Mouse (Mus musculus): ENCODE data around the gene Rab23. TPM values are rescaled to one million over a fixed set of nuclear protein-coding genes. Genes with fewer than 3 reads are reported as not detected.

The Rab23 gene
- polyA plus RNA-seq, 1 experiment from 2014 or later, result 27.3 TPM

GRCm38 (mm10) chr1:33776175-33776611, 56.5 kb downstream of the Rab23 start:
- WGBS, result 91% methylated on average over 14 of the region's 14 CpGs
- peaks cover 56% of the 10 kb centered on the region for H3K36me3 ChIP-seq
- ATAC-seq, result no peak
- no peak overlapping the region for H3K27ac ChIP-seq
- no peaks in the 10 kb centered on the region for H3K27me3 ChIP-seq
- no peak overlapping the region for H3K4me3 ChIP-seq (replicated peaks)
- H3K4me2 ChIP-seq (replicated peaks), result no peak overlapping the region
- H3K4me1 ChIP-seq (replicated peaks), result no peaks in the 10 kb centered on the region
- no peak overlapping the region for H3K9ac ChIP-seq (replicated peaks)
- H3K9me3 ChIP-seq, result no peaks in the 10 kb centered on the region

- no peak for ATAC-seq
- WGBS, result over 99% methylated on average over 5 of the region's 5 CpGs
- no peaks in the 10 kb centered on the region for H3K9me3 ChIP-seq
These were observed 64.9 kb downstream of the Rab23 start for GRCm38 (mm10) chr1:33784561-33784960.

GRCm38 (mm10) chr1:33788072-33788471, 68.4 kb downstream of the Rab23 start:
- no peaks in the 10 kb centered on the region for H3K4me1 ChIP-seq (replicated peaks)
- no peak overlapping the region for H3K9ac ChIP-seq (replicated peaks)
- H3K4me2 ChIP-seq (replicated peaks), result no peak overlapping the region
- WGBS, result 88% methylated on average over 5 of the region's 5 CpGs
- H3K27me3 ChIP-seq, result no peaks in the 10 kb centered on the region
- H3K4me3 ChIP-seq (replicated peaks), result no peak overlapping the region
- H3K36me3 ChIP-seq, result peaks cover 8% of the 10 kb centered on the region
- no peak for ATAC-seq
- peak overlapping the region; percentile 19; the same call in 1 of the 2 replicates for H3K27ac ChIP-seq
- no peaks in the 10 kb centered on the region for H3K9me3 ChIP-seq

More at GRCm38 (mm10) chr1:33784561-33784960, 64.9 kb downstream of the Rab23 start:
- Histone ChIP-seq H3K4me2 (replicated peaks) (no peak overlapping the region), H3K4me1 (replicated peaks) (no peaks in the 10 kb centered on the region), H3K36me3 (peaks cover 21% of the 10 kb centered on the region), H3K4me3 (replicated peaks) (no peak overlapping the region), H3K27ac (no peak overlapping the region), H3K9ac (replicated peaks) (no peak overlapping the region), H3K27me3 (no peaks in the 10 kb centered on the region)

DNA sequence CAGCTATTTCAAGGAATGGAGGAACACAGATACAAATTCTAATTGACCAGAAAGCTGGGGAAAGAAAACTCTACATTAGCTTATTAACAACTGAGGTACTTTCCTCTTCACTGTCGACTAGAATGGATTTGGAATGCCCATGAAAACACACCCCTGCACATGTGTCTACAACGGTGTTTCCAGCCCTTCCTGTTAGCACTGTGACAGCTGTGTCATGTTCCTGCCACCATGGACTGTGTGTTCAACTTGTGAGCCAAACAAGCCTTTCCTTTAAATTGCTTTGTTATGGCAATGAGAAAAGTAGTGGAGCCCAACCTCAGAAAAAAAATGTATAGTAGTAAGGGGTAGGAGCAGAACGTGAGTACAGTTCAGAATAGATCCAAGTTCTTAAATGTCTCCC, 68.8 kb downstream of the Rab23 start:
- no peak for ATAC-seq
- WGBS, result 64% methylated on average over 3 of the region's 3 CpGs
- H3K4me2 ChIP-seq (replicated peaks), result no peak overlapping the region
- no peaks in the 10 kb centered on the region for H3K4me1 ChIP-seq (replicated peaks)
- H3K27ac ChIP-seq, result no peak overlapping the region
- no peak overlapping the region for H3K4me3 ChIP-seq (replicated peaks)
- H3K27me3 ChIP-seq, result no peaks in the 10 kb centered on the region
- H3K9ac ChIP-seq (replicated peaks), result no peak overlapping the region
- no peaks in the 10 kb centered on the region for H3K9me3 ChIP-seq
- peaks cover 6% of the 10 kb centered on the region for H3K36me3 ChIP-seq

Other genes with a start within 250 kb of the Rab23 start
- gene Prim2, start 50.1 kb upstream of the Rab23 start, polyA plus RNA-seq (2015; fragmentation: Nextera tagmentation; extraction: Ambion mirVana), result 27.7 and 29.9 TPM in 2 replicates
- gene Bag2, start 37.9 kb downstream of the Rab23 start, polyA plus RNA-seq (2015; fragmentation: Nextera tagmentation; extraction: Ambion mirVana), result 17.4 and 18.5 TPM in 2 replicates
- 46.8 and 47.4 TPM in 2 replicates for gene Zfp451, start 94.7 kb downstream of the Rab23 start, polyA plus RNA-seq (2015; fragmentation: Nextera tagmentation; extraction: Ambion mirVana)
- gene Bend6, start 187.9 kb downstream of the Rab23 start, polyA plus RNA-seq (2015; fragmentation: Nextera tagmentation; extraction: Ambion mirVana), result 12.2 and 12.8 TPM in 2 replicates
- 35.2 and 38.3 TPM in 2 replicates for gene Dst, start 188.3 kb downstream of the Rab23 start, polyA plus RNA-seq (2015; fragmentation: Nextera tagmentation; extraction: Ambion mirVana)

All from midbrain, embryonic 13.5 days (tissue).